Mouse (Mus musculus) forebrain, embryonic 10.5 days (tissue): Measurements from ENCODE around the gene Cideb. TPM values are rescaled to one million over a fixed set of nuclear protein-coding genes. Genes with fewer than 3 reads are reported as not detected.
"Not testable (repeated sequence)": the region's sequence is repeated elsewhere in the genome, so short reads cannot be mapped to it uniquely, and the experiment has no call there.

Experiments used
- DNase-seq: peaks from one replicate; pipeline ENCODE4 v3.0.0-alpha.2; 2017; ENCODE audit warnings: low spot score; ENCODE audit errors: extremely low spot score
- H3K27ac ChIP-seq: fragments of 300-500 bp; sonication (generic); 2 replicates; pipeline ENCODE4 v1.5.1; 2016; ENCODE audit warnings: mild to moderate bottlenecking
- H3K27me3 ChIP-seq: fragments of 300-500 bp; sonication (generic); 2 replicates; pipeline ENCODE4 v1.6.1; 2016; ENCODE audit warnings: mild to moderate bottlenecking; ENCODE audit not compliant: poor library complexity, severe bottlenecking
- H3K36me3 ChIP-seq: fragments of 300-500 bp; sonication (generic); replicated peaks from 2 replicates; pipeline ENCODE4 v1.6.1; 2016; ENCODE audit warnings: mild to moderate bottlenecking, moderate library complexity
- H3K4me1 ChIP-seq: fragments of 300-500 bp; sonication (generic); 2 replicates; pipeline ENCODE4 v1.6.1; 2016
- H3K4me3 ChIP-seq: fragments of 300-500 bp; sonication (generic); 2 replicates; pipeline ENCODE4 v1.5.1; 2016; ENCODE audit warnings: mild to moderate bottlenecking, moderate library complexity
- H3K9me3 ChIP-seq: fragments of 300-500 bp; sonication (generic); 2 replicates; pipeline ENCODE4 v1.6.1; 2016; ENCODE audit warnings: mild to moderate bottlenecking, moderate library complexity
- WGBS: fragments of 180-500 bp; shearing (Covaris S2); methylation state at CpG from one replicate; pipeline ENCODE4 v1.1.7; 2016; 5-methylcytosine and 5-hydroxymethylcytosine counted together
- polyA plus RNA-seq: library from polyadenylated mRNA; unstranded; fragments of >200 nt; fragmentation: Nextera tagmentation; extraction: Ambion mirVana; gene quantifications from 2 replicates; pipeline ENCODE4 v1.2.1, GENCODE M21; 2016

Cideb gene
- polyA plus RNA-seq, 1 experiment from 2014 or later: 0.33 TPM

DNA sequence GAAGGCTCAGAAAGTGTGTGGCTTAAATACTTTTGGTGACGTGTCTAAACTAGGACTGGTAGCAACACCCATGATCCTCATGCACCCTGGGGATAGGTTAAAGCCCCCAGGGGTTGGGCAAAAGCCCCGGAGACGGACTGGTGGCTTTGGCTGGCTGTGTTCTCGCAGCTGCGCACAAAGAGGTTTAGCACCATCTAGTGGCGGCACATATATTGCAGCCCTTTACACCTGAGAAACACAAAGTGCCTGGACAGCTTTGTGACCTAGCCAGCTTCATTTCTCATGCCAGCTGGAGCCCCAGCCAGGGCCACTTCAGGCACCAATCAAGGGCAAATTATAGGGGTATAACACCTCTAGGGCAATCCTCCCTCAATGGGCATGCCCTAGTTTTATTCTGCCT is 1.9 kb upstream of the Cideb start:
- DNase-seq: peak; percentile 83
- Histone ChIP-seq H3K36me3 (peaks cover 17% of the 10 kb centered on the region), H3K4me3 (peak overlapping the region; percentile 31), H3K27me3 (peaks cover 50% of the 10 kb centered on the region), H3K4me1 (peaks cover 30% of the 10 kb centered on the region)
- 3% methylated on average over 6 of the region's 6 CpGs for WGBS
- not testable (repeated sequence) for H3K9me3 ChIP-seq, H3K27ac ChIP-seq

DNA sequence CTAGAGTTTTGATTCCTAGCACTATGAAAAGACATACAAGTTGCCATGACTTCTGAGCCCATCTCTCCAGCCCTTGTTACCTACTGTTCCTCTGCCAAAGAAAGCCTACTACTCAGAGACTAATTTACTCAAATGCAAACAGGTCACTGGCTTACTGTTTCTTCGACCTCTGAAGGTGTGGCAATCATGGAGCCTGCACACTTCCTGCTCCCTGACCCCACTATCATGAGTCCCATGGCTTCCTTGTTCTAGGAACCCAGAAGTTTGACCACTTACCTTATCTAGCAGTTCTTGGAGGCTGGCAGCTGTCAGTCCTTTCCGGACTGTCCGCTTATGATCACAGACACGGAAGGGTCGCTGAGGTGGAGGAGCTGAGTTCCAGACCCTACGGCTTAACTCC is 692 bp downstream of the Cideb start:
- H3K4me3 ChIP-seq: no peak overlapping the region
- H3K4me1 ChIP-seq: peaks cover 26% of the 10 kb centered on the region
- H3K9me3 ChIP-seq: no peaks in the 10 kb centered on the region
- WGBS: 88% methylated on average over 6 of the region's 6 CpGs
- H3K27ac ChIP-seq: no peak overlapping the region
- DNase-seq: no peak
- peaks cover 24% of the 10 kb centered on the region for H3K27me3 ChIP-seq
- H3K36me3 ChIP-seq: peaks cover 43% of the 10 kb centered on the region

DNA sequence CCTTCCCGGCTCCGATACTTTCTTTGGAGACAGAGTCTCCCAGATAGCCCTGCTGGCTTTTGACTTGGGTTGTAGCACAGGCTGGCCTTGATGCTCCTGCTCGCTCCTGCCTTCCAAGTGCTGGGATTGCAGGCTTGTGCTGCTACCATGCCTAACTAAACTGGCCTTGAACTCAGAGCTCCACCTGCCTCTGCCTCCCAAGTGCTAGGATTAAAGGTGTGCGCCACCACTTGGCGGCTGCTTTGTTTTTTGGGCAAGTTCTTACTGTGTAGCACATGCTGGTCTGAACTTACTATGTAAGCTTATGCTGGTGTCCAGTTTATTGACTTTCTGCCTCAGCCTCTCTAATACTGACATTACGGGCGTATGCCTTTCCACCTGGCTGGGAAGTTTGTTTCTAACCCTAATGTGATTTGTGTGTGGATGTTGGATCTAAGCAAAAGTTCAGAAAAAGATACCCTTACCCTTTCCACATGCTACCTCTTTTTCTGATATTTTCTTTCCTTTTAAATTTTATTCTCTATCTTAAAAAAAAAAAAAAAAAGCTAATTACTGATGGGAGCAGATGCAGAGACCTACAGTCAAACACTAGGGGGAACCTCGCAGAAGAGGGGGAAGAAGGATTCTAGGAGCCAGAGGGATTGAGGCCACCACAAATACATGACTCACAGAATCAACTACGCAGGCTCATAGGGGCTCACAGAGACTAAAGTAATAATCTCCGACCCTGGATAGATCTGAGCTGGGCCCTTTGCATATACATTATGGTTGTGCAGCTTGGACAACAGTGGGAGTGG is 11.0 kb downstream of the Cideb start:
- no peaks in the 10 kb centered on the region for H3K27me3 ChIP-seq
- peak overlapping the region; percentile 84 for H3K4me3 ChIP-seq
- H3K4me1 ChIP-seq: peaks cover 41% of the 10 kb centered on the region
- 92% methylated on average over 10 of the region's 10 CpGs for WGBS
- H3K27ac ChIP-seq: no peak overlapping the region
- H3K9me3 ChIP-seq: no peaks in the 10 kb centered on the region
- peaks cover 57% of the 10 kb centered on the region for H3K36me3 ChIP-seq
- DNase-seq: no peak

DNA sequence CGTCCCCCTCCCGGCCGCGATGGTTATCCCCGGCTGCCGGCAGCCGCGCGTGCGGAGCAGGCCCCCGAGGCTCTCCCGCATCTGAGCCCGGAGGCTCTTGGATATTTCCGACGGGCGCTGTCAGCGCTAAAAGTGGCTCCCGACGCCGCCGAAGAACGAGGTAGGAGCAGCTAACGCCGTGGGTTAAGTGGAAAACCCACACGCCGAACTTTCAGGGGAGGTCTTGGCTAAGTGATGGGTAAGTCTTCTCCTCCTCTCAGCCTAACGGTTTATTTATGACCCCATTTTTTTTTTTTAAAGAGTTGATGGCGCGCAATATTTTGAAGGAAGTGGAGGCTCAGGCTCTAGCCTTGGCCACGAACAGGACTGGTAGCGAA is 12.4 kb downstream of the Cideb start:
- Histone ChIP-seq H3K9me3 (no peaks in the 10 kb centered on the region), H3K4me3 (peak overlapping the region; percentile 84), H3K4me1 (peaks cover 41% of the 10 kb centered on the region), H3K36me3 (peaks cover 53% of the 10 kb centered on the region), H3K27me3 (no peaks in the 10 kb centered on the region), H3K27ac (peak overlapping the region; percentile 86)
- no peak for DNase-seq
- under 1% methylated on average over 31 of the region's 31 CpGs for WGBS

DNA sequence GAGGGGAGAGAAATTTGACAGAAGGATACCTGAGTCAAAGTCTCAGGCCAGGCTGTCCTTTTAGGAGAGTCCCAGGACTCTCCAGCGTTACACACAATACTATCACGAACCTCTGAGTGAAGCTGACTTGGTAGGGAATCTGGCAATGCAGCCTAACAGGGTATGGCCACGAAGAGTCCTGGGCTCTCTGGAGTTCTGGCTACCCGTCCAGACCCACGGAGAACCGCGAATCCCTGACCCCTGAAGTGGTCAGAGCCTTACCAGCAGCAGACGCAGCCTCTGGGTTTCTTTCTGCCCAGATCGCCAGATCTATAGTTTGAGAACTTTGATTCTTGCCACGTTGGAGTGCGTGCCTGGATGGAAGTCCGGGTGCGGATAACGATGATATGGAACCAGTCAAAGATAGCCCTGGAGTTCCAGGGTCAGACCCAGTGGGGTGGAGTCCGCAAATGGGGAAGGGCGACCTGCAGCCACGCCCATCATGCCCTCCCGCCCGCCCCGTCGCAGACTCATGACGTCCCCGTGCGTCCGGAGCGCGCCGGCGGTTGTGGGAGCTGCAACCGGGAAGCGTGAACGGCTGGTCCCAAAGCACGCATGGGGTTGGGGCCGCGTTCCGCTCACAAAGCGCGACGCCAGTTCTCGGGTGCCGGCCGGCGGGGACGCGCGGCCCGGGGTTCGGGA is 12.9 kb downstream of the Cideb start, which contains the start of the genes Dhrs1 and Nop9:
Gene Dhrs1 (minus strand): TSS at position 511 of the 681 bp plus-strand sequence.
Gene Nop9 (plus strand): TSS at position 514 of the 681 bp plus-strand sequence.
- peaks cover 41% of the 10 kb centered on the region for H3K4me1 ChIP-seq
- peaks cover 53% of the 10 kb centered on the region for H3K36me3 ChIP-seq
- no peaks in the 10 kb centered on the region for H3K9me3 ChIP-seq
- 2% methylated on average over 48 of the region's 48 CpGs for WGBS
- DNase-seq: peak; percentile 91
- no peaks in the 10 kb centered on the region for H3K27me3 ChIP-seq
- peak within 1 kb of the TSS; percentile 86 for H3K27ac ChIP-seq
- peak within 1 kb of the TSS; percentile 84 for H3K4me3 ChIP-seq

DNA sequence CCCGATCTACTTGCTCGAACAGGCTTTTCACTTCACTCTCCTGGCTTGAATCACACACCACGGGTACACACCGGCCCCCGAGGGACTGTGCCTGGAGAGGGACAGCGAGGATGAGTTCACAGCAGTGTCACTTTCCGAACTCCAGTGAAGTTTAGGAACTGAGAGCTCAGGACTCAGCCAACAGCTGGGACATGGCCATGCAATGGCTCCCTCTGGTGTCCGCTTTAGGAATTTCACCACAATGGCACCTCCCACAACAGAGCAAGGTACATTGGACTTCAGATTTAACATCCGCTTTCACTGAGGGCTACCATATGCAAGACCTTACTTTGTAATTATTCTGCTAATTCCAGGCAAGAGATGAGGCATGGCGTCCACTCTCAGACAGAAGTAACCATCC is 14.5 kb downstream of the Cideb start:
- peaks cover 54% of the 10 kb centered on the region for H3K36me3 ChIP-seq
- peaks cover 41% of the 10 kb centered on the region for H3K4me1 ChIP-seq
- DNase-seq: peak; percentile 84
- WGBS: 22% methylated on average over 10 of the region's 10 CpGs
- H3K4me3 ChIP-seq: peak overlapping the region; percentile 18; the same call in 1 of the 2 replicates
- no peaks in the 10 kb centered on the region for H3K27me3 ChIP-seq
- H3K9me3 ChIP-seq: no peaks in the 10 kb centered on the region
- no peak overlapping the region for H3K27ac ChIP-seq

DNA sequence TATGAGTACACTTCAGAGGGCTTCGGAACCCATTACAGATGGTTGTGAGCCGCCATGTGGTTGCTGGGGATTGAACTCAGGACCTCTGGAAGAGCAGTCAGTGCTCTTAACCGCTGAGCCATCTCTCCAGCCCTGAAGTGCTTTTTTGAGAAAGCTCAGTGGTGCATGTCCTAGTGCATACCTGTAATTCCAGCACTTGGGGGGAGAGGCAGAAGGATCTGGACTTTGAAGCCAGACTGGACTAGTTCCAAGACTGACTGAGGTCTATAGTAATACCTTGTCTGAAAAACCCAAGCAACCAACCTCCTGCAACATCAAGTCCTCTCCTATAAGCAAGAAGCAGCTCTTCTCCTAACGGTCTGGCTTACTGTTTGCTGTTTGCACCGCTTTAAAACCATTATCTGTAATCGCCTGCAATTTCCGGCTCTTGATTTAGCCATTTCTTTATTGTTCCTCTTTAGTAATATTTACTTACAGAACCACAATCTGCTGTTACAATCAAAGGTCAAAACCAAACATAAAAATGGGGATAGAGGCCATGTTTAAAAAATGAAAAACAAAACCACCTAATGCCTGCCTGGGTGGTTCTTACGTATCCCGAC is 21.1 kb downstream of the Cideb start:
- no peak for DNase-seq
- no peaks in the 10 kb centered on the region for H3K9me3 ChIP-seq
- no peak overlapping the region for H3K4me3 ChIP-seq
- H3K4me1 ChIP-seq: no peaks in the 10 kb centered on the region
- H3K27me3 ChIP-seq: no peaks in the 10 kb centered on the region
- peaks cover 40% of the 10 kb centered on the region for H3K36me3 ChIP-seq
- no peak overlapping the region for H3K27ac ChIP-seq
- WGBS: 90% methylated on average over 9 of the region's 9 CpGs

DNA sequence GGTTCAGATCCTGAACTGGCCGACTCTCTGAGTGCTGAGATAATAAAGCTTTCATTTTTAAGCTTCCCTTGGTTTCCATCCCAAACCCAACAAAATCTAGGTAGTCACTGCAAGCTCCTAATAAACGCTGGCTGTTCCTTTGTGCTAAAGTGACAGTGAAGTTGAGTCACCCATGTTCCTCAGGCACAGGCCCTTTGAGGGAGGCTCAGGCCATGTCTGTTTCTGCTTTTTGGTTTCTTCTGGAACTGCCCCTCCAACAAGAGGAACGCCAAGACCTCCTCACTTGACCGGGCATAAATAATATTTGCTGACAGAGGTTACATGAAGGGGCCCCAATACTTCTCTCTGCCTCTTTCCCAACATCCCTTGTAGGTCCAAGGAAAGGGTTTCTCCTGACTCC is 22.5 kb downstream of the Cideb start:
- H3K27me3 ChIP-seq: no peaks in the 10 kb centered on the region
- no peak overlapping the region for H3K4me3 ChIP-seq
- no peak for DNase-seq
- no peaks in the 10 kb centered on the region for H3K9me3 ChIP-seq
- H3K27ac ChIP-seq: no peak overlapping the region
- peaks cover 30% of the 10 kb centered on the region for H3K36me3 ChIP-seq
- 85% methylated on average over 4 of the region's 4 CpGs for WGBS
- no peaks in the 10 kb centered on the region for H3K4me1 ChIP-seq

DNA sequence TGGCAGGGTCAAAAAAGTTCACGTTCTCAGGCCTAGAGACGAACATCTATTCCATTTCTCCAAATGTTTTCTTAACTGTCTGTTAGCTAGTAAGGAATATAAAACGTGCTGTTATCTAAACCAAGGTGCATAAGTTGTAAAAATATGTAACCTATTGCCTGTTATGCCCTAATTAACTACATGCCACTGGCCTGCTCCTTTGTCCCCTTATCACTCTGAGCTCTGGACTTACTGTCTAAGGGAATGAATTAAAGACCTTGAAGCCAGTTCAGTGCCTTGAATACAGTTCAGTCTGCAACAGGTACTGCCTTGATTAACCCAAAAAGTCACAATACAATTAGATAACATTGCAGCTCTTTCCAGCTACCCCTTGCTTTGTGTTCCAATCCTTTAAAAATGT is 22.9 kb downstream of the Cideb start:
- WGBS: 82% methylated on average over 3 of the region's 3 CpGs
- Histone ChIP-seq H3K9me3 (no peaks in the 10 kb centered on the region), H3K27me3 (no peaks in the 10 kb centered on the region), H3K27ac (no peak overlapping the region), H3K36me3 (peaks cover 26% of the 10 kb centered on the region), H3K4me1 (no peaks in the 10 kb centered on the region), H3K4me3 (no peak overlapping the region)
- no peak for DNase-seq

DNA sequence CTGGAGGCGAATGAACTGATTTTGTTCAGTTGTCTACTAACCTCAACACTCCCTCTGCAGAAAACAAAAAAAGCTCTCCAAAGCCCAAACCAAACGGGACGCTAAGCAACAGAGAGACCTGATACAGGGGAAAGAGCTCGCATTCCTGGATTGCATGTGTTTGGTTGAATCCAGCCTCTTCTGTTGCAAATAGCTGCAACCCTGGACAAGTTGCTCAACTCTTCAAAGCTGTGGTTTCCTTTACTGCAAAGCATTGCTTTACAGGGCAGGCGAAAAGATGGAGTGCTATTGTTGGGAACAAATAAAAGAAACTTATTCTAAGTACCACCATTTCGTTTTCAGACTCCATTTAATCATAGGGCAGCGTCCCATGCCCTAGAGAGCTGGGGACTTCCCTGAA is 23.4 kb downstream of the Cideb start:
- Histone ChIP-seq H3K9me3 (no peaks in the 10 kb centered on the region), H3K36me3 (peaks cover 21% of the 10 kb centered on the region), H3K27me3 (no peaks in the 10 kb centered on the region), H3K27ac (no peak overlapping the region), H3K4me1 (no peaks in the 10 kb centered on the region), H3K4me3 (no peak overlapping the region)
- 81% methylated on average over 7 of the region's 7 CpGs for WGBS
- no peak for DNase-seq

DNA sequence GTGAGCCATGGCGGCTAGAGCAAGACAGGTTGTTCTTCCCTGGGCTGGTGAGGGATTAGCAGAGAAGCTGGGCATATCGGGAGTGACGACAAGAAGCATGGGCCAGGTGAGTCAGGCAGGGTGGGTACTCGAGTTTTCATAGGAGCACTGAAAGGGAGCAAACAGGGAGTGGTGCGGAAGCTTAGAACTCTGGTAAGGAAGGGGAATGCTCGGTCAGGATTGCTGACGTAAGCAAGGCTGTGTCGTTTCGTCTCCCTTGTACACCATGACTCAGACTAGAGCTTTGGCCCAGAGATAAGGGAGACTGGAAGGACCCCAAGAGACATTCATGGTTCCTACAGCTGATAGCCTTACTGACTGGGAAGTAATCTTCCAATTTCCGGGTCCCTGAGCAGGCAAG is 24.4 kb downstream of the Cideb start:
- Histone ChIP-seq H3K27ac (no peak overlapping the region), H3K27me3 (no peaks in the 10 kb centered on the region), H3K36me3 (peaks cover 11% of the 10 kb centered on the region), H3K9me3 (no peaks in the 10 kb centered on the region), H3K4me1 (no peaks in the 10 kb centered on the region), H3K4me3 (no peak overlapping the region)
- 82% methylated on average over 10 of the region's 10 CpGs for WGBS
- no peak for DNase-seq

DNA sequence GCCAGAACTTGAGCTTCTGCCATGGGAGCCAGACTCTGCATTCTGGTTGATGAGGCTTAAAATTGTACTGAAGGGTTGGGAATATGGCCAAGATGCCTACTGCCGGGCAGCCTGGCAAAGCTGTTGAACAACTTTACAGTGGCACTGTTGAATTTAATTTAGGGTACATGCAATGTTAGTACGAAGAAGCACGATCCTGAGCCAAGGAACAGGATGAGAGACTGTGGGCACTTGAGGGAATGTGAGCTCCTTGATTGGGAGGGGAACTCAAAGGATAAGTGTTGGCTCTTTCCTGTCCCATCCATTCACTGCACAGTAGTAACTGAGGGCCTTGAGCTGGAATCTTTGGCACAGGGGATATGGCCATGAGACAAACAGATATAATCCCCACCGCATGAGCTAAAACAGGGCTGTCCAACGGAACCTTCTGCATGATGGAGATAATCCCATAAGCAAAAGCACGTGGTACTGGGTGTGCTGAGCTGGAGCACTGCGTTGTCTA is 27.7 kb downstream of the Cideb start:
- Histone ChIP-seq H3K36me3 (no peaks in the 10 kb centered on the region), H3K9me3 (no peaks in the 10 kb centered on the region), H3K4me1 (0 out of 2 replicates have a peak, but pooled peaks cover 3% of the 10 kb centered on the region), H3K27ac (no peak overlapping the region), H3K4me3 (no peak overlapping the region), H3K27me3 (no peaks in the 10 kb centered on the region)
- DNase-seq: no peak
- WGBS: 88% methylated on average over 7 of the region's 7 CpGs

DNA sequence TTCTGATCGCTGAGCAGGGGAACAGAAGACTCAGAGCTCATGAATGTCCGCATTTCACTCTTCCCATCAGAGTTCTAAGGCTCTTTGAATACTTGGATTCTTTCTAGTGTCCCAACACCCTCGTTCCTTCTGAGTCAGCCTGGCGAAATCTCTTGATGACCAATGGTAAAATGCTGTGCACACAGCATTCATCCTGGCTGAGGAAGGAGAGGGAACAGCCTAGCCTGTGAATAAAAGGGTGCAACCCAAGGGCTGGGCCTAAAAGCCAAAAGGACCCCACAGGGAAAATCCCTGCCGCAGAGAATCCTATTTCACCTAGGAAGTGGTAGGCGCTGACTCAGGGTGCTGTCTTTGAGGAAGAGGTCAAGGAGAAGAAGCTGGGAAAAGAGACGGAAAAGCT is 28.1 kb downstream of the Cideb start:
- Histone ChIP-seq H3K27me3 (no peaks in the 10 kb centered on the region), H3K36me3 (no peaks in the 10 kb centered on the region)
- 80% methylated on average over 7 of the region's 7 CpGs for WGBS

More for the DNA sequence above, 28.1 kb downstream of the Cideb start:
- Histone ChIP-seq H3K4me1 (0 out of 2 replicates have a peak, but pooled peaks cover 3% of the 10 kb centered on the region), H3K27ac (no peak overlapping the region), H3K4me3 (no peak overlapping the region), H3K9me3 (no peaks in the 10 kb centered on the region)
- no peak for DNase-seq
